Mouse (Mus musculus): ENCODE measurements around the gene Ripk3. TPM values are rescaled to one million over a fixed set of nuclear protein-coding genes. Genes with fewer than 3 reads are reported as not detected.

Gene Ripk3
- polyA plus RNA-seq, 1 experiment from 2014 or later = 16.9 TPM

- H3K4me1 ChIP-seq (replicated peaks) = peaks cover 23% of the 10 kb centered on the region
- H3K27ac ChIP-seq (replicated peaks) = no peak overlapping the region
- H3K4me2 ChIP-seq = peak overlapping the region; percentile 76
- H3K36me3 ChIP-seq (replicated peaks) = no peaks in the 10 kb centered on the region
- WGBS (ENCODE audit: insufficient replicate concordance) = 7% methylated on average over 32 of the region's 32 CpGs
- H3K9me3 ChIP-seq (replicated peaks) = no peaks in the 10 kb centered on the region
- H3K9ac ChIP-seq = no peak overlapping the region
- peaks cover 86% of the 10 kb centered on the region for H3K27me3 ChIP-seq
- ATAC-seq (ENCODE audit: insufficient read depth) = no peak
- H3K4me3 ChIP-seq (replicated peaks) = peak overlapping the region; percentile 26
Measured at GRCm38 (mm10) chr14:55824481-55825215, 36.0 kb upstream of the Ripk3 start.

- WGBS (ENCODE audit: insufficient replicate concordance) = 13% methylated on average over 10 of the region's 10 CpGs
- ATAC-seq (ENCODE audit: insufficient read depth) = no peak
- H3K27me3 ChIP-seq = peaks cover 80% of the 10 kb centered on the region
Measured at GRCm38 (mm10) chr14:55824001-55824480, 35.4 kb upstream of the Ripk3 start.

GRCm38 (mm10) chr14:55822991-55823762, 34.5 kb upstream of the Ripk3 start, which contains the start of gene Nfatc4:
Gene Nfatc4 (plus strand): TSS chr14:55823144.
- H3K4me1 ChIP-seq (replicated peaks) = peaks cover 23% of the 10 kb centered on the region
- ATAC-seq (ENCODE audit: insufficient read depth) = peak; percentile 47; the same call in 1 of the 2 replicates
- H3K4me3 ChIP-seq (replicated peaks) = peak within 1 kb of the TSS; percentile 55
- WGBS (ENCODE audit: insufficient replicate concordance) = under 1% methylated on average over 42 of the region's 46 CpGs
- no peak within 1 kb of the TSS for H3K9ac ChIP-seq
- peaks cover 72% of the 10 kb centered on the region for H3K27me3 ChIP-seq
- peak within 1 kb of the TSS; percentile 76 for H3K4me2 ChIP-seq
- no peaks in the 10 kb centered on the region for H3K36me3 ChIP-seq (replicated peaks)
- H3K27ac ChIP-seq (replicated peaks) = peak within 1 kb of the TSS; percentile 20; the same call in 1 of the 2 replicates
- no peaks in the 10 kb centered on the region for H3K9me3 ChIP-seq (replicated peaks)

More at GRCm38 (mm10) chr14:55824001-55824480, 35.4 kb upstream of the Ripk3 start:
- H3K36me3 ChIP-seq (replicated peaks) = no peaks in the 10 kb centered on the region
- no peak overlapping the region for H3K9ac ChIP-seq
- peaks cover 23% of the 10 kb centered on the region for H3K4me1 ChIP-seq (replicated peaks)
- no peak overlapping the region for H3K27ac ChIP-seq (replicated peaks)
- peak overlapping the region; percentile 55 for H3K4me3 ChIP-seq (replicated peaks)
- no peaks in the 10 kb centered on the region for H3K9me3 ChIP-seq (replicated peaks)
- H3K4me2 ChIP-seq = peak overlapping the region; percentile 76

- Histone ChIP-seq H3K4me2 (peak overlapping the region; percentile 76), H3K4me1 (replicated peaks) (peaks cover 23% of the 10 kb centered on the region), H3K4me3 (replicated peaks) (peak overlapping the region; percentile 55), H3K9ac (no peak overlapping the region), H3K36me3 (replicated peaks) (no peaks in the 10 kb centered on the region), H3K27ac (replicated peaks) (peak overlapping the region; percentile 20; the same call in 1 of the 2 replicates), H3K9me3 (replicated peaks) (no peaks in the 10 kb centered on the region), H3K27me3 (peaks cover 66% of the 10 kb centered on the region)
- WGBS (ENCODE audit: insufficient replicate concordance) = 4% methylated on average over 13 of the region's 13 CpGs
- no peak for ATAC-seq (ENCODE audit: insufficient read depth)
Measured at GRCm38 (mm10) chr14:55822435-55822990, 33.8 kb upstream of the Ripk3 start.

- H3K27ac ChIP-seq (replicated peaks) = no peak overlapping the region
Measured at GRCm38 (mm10) chr14:55820576-55820975, 31.9 kb upstream of the Ripk3 start.

GRCm38 (mm10) chr14:55819845-55820405, 31.3 kb upstream of the Ripk3 start:
- Histone ChIP-seq H3K9me3 (replicated peaks) (no peaks in the 10 kb centered on the region), H3K4me3 (replicated peaks) (no peak overlapping the region), H3K27ac (replicated peaks) (no peak overlapping the region), H3K9ac (no peak overlapping the region), H3K4me2 (no peak overlapping the region), H3K4me1 (replicated peaks) (peaks cover 22% of the 10 kb centered on the region), H3K36me3 (replicated peaks) (no peaks in the 10 kb centered on the region), H3K27me3 (peaks cover 47% of the 10 kb centered on the region)
- ATAC-seq (ENCODE audit: insufficient read depth) = no peak
- 59% methylated on average over 7 of the region's 7 CpGs for WGBS (ENCODE audit: insufficient replicate concordance)

More at GRCm38 (mm10) chr14:55820576-55820975, 31.9 kb upstream of the Ripk3 start:
- Histone ChIP-seq H3K4me2 (no peak overlapping the region), H3K4me3 (replicated peaks) (no peak overlapping the region), H3K9ac (no peak overlapping the region), H3K9me3 (replicated peaks) (no peaks in the 10 kb centered on the region), H3K27me3 (peaks cover 47% of the 10 kb centered on the region), H3K36me3 (replicated peaks) (no peaks in the 10 kb centered on the region), H3K4me1 (replicated peaks) (peaks cover 23% of the 10 kb centered on the region)
- 68% methylated on average over 9 of the region's 9 CpGs for WGBS (ENCODE audit: insufficient replicate concordance)
- ATAC-seq (ENCODE audit: insufficient read depth) = no peak

- Histone ChIP-seq H3K36me3 (replicated peaks) (no peaks in the 10 kb centered on the region), H3K4me2 (peak overlapping the region; percentile 55), H3K4me3 (replicated peaks) (peak overlapping the region; percentile 42), H3K27me3 (peaks cover 26% of the 10 kb centered on the region), H3K9ac (no peak overlapping the region), H3K9me3 (replicated peaks) (no peaks in the 10 kb centered on the region), H3K4me1 (replicated peaks) (0 out of 2 replicates have a peak, but pooled peaks cover 7% of the 10 kb centered on the region), H3K27ac (replicated peaks) (no peak overlapping the region)
- whole genome bisulfite sequencing (ENCODE audit: insufficient replicate concordance) = 27% methylated on average over 17 of the region's 17 CpGs
- no peak for ATAC-seq (ENCODE audit: insufficient read depth)
Measured at GRCm38 (mm10) chr14:55815310-55815751, 26.7 kb upstream of the Ripk3 start.

GRCm38 (mm10) chr14:55814885-55815284, 26.2 kb upstream of the Ripk3 start:
- Histone ChIP-seq H3K4me2 (peak overlapping the region; percentile 55), H3K4me1 (replicated peaks) (0 out of 2 replicates have a peak, but pooled peaks cover 7% of the 10 kb centered on the region), H3K9me3 (replicated peaks) (no peaks in the 10 kb centered on the region), H3K27ac (replicated peaks) (no peak overlapping the region), H3K27me3 (peaks cover 22% of the 10 kb centered on the region), H3K36me3 (replicated peaks) (no peaks in the 10 kb centered on the region), H3K9ac (no peak overlapping the region), H3K4me3 (replicated peaks) (peak overlapping the region; percentile 42)
- ATAC-seq (ENCODE audit: insufficient read depth) = no peak
- 27% methylated on average over 16 of the region's 16 CpGs for WGBS (ENCODE audit: insufficient replicate concordance)

- Histone ChIP-seq H3K9me3 (replicated peaks) (no peaks in the 10 kb centered on the region), H3K4me3 (replicated peaks) (no peak overlapping the region), H3K4me2 (no peak overlapping the region), H3K4me1 (replicated peaks) (peaks cover 10% of the 10 kb centered on the region), H3K9ac (no peak overlapping the region), H3K36me3 (replicated peaks) (no peaks in the 10 kb centered on the region), H3K27ac (replicated peaks) (no peak overlapping the region), H3K27me3 (peaks cover 3% of the 10 kb centered on the region; the same call in 1 of the 2 replicates)
- 53% methylated on average over 15 of the region's 15 CpGs for WGBS (ENCODE audit: insufficient replicate concordance)
- ATAC-seq (ENCODE audit: insufficient read depth) = no peak
Measured at GRCm38 (mm10) chr14:55795380-55796163, 6.9 kb upstream of the Ripk3 start.

GRCm38 (mm10) chr14:55793946-55794345, 5.3 kb upstream of the Ripk3 start:
- no peaks in the 10 kb centered on the region for H3K9me3 ChIP-seq (replicated peaks)
- 40% methylated on average over 2 of the region's 2 CpGs for WGBS (ENCODE audit: insufficient replicate concordance)
- H3K9ac ChIP-seq = no peak overlapping the region
- peaks cover 11% of the 10 kb centered on the region for H3K4me1 ChIP-seq (replicated peaks)
- ATAC-seq (ENCODE audit: insufficient read depth) = no peak
- no peak overlapping the region for H3K4me3 ChIP-seq (replicated peaks)
- no peak overlapping the region for H3K4me2 ChIP-seq
- H3K36me3 ChIP-seq (replicated peaks) = no peaks in the 10 kb centered on the region
- no peak overlapping the region for H3K27ac ChIP-seq (replicated peaks)
- H3K27me3 ChIP-seq = peaks cover 3% of the 10 kb centered on the region; the same call in 1 of the 2 replicates
